9 mouse cellular contexts compared by ENCODE assay signal in the genomic region with DNA sequence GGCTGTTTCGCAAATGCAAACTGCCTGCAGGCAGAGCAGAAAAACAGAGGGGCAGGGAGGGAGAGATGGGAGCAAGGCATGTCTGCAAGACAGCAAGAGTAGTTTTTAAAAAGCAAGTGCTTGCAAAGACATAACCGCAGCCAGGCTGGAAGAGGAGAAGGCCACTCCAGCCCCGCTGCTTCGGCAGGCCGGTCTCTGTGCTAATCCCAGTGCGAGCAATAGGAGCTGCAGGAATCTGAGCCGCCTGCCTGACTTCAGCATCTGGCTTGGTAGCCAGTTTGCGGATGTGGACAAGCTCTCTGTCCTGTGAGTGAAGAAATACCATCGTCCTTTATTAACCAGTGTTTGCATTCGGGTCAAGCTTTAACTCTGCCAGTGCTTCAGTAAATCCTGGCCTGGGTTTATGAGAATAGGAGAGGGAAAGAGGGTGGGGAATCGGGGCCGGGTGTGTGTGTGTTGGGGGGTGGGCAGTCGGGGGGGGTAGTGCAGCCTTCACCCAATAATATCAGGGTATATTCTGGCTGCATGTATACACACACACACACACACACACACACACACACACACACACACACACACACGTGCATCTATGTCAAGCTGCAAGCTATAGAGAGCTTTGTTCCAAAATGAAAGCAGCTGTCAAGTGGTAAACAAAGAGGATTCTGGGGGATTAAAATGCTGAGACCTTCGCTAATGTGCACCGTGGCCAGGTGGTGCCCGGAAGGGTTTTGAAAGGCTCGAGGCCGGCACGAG.
DNase-seq lines count a peak whose midpoint lies in the region; ATAC-seq and TF ChIP-seq lines count a peak whose summit lies in the region.
"Had no signal": no experiment of that assay in that cellular context is flagged by ENCODE, and none has a peak within 500 bp of the region (broad histone marks: within the 10 kb centered on the region; RNA-seq: fewer than 3 reads in every experiment).

No protein-coding gene starts in this region.

- DNase-seq in layer of hippocampus, adult 2 months (ENCODE audit: low spot score in 2 of 2): no peak
- no peak for DNase-seq in layer of hippocampus, adult 9-10 months (ENCODE audit: low spot score)
- DNase-seq in embryo, embryonic 9.5 days (ENCODE audit: extremely low spot score): peak; percentile 70
- DNase-seq in heart, postnatal 0 days (ENCODE audit: low spot score): no peak
- DNase-seq in retina, adult 2 months (ENCODE audit: low read depth, low spot score): peak; percentile 25
- no peak for DNase-seq in urinary bladder, postnatal 25 days (ENCODE audit: low spot score)

- TF ChIP-seq CTCF in layer of hippocampus, adult 2 months (conservative IDR thresholded peaks at IDR 0.05): no peak
- no peak for TF ChIP-seq CTCF in heart, postnatal 0 days (IDR thresholded peaks at IDR 0.05; ENCODE audit: low read depth)

- WGBS in heart, postnatal 0 days: 18% methylated on average over 20 of the region's 20 CpGs
- WGBS in limb, embryonic 15.5 days: 7% methylated on average over 20 of the region's 20 CpGs

- peak overlapping the region; percentile 63; the same call in 1 of the 2 replicates for H3K27ac ChIP-seq in layer of hippocampus, adult 2 months
- no peak overlapping the region for H3K27ac ChIP-seq in heart, postnatal 0 days (ENCODE audit: low read depth)
- H3K27ac ChIP-seq in limb, embryonic 15.5 days: peak overlapping the region; percentile 35

- H3K27me3 ChIP-seq in heart, postnatal 0 days (ENCODE audit: control insufficient read depth, insufficient read depth, low read length): no peaks in the 10 kb centered on the region
- H3K27me3 ChIP-seq in limb, embryonic 15.5 days: no peaks in the 10 kb centered on the region

- no peaks in the 10 kb centered on the region for H3K36me3 ChIP-seq in heart, postnatal 0 days (replicated peaks; ENCODE audit: control insufficient read depth, insufficient read depth, low read length)
- no peaks in the 10 kb centered on the region for H3K36me3 ChIP-seq in limb, embryonic 15.5 days

- no peak for ATAC-seq in heart, postnatal 0 days (ENCODE audit: insufficient read depth, low read depth)
- ATAC-seq in limb, embryonic 15.5 days (ENCODE audit: insufficient number of reproducible peaks, low FRiP score, low TSS enrichment, low read depth): peak; percentile 44; the same call in 1 of the 2 replicates
- ATAC-seq in activated CD4-positive, CD25-positive, alpha-beta regulatory T cell, adult 4 months: no peak
- ATAC-seq: Patski had no signal

- H3K9ac ChIP-seq in heart, postnatal 0 days (replicated peaks; ENCODE audit: low read depth, low read length): no peak overlapping the region
- no peak overlapping the region for H3K9ac ChIP-seq in limb, embryonic 15.5 days

- no peak overlapping the region for H3K4me3 ChIP-seq in layer of hippocampus, adult 2 months
- H3K4me3 ChIP-seq in heart, postnatal 0 days (ENCODE audit: low read depth, low read length): peak overlapping the region; percentile 1; the same call in 1 of the 2 replicates
- H3K4me3 ChIP-seq in limb, embryonic 15.5 days: 0 out of 2 replicates have a peak overlapping the region, but pooled peaks have one; percentile 6

- no peaks in the 10 kb centered on the region for H3K9me3 ChIP-seq in heart, postnatal 0 days (replicated peaks; ENCODE audit: control insufficient read depth, low read length)
- H3K9me3 ChIP-seq in limb, embryonic 15.5 days: no peaks in the 10 kb centered on the region

- TF ChIP-seq EP300 in heart, postnatal 0 days (IDR thresholded peaks at IDR 0.05; ENCODE audit: low read depth): no peak

- H3K4me2 ChIP-seq in heart, postnatal 0 days (ENCODE audit: low read depth, low read length): peak overlapping the region; percentile 38
- H3K4me2 ChIP-seq in limb, embryonic 15.5 days: peak overlapping the region; percentile 31

- H3K4me1 ChIP-seq in heart, postnatal 0 days (ENCODE audit: control insufficient read depth, insufficient read depth): no peaks in the 10 kb centered on the region
- peaks cover 7% of the 10 kb centered on the region for H3K4me1 ChIP-seq in limb, embryonic 15.5 days

Comparison
In these comparisons a context has a peak if more than half of its experiments do, and no peak if none do; other contexts are left out.
1. DNase-seq: peak in embryo, embryonic 9.5 days (single experiment) and retina, adult 2 months (single experiment); none in layer of hippocampus, adult 2 months (0 of 2), layer of hippocampus, adult 9-10 months (single experiment), heart, postnatal 0 days (single experiment) and urinary bladder, postnatal 25 days (single experiment).